ENCODE assay signal across 9 mouse cellular contexts in genomic region chr14:103065294-103066167, GRCm38 (mm10). TPM values are rescaled to one million over a fixed set of nuclear protein-coding genes. Genes with fewer than 3 reads are reported as not detected.
DNase-seq lines count a peak whose midpoint lies in the region; TF ChIP-seq lines count a peak whose summit lies in the region.
"Had no signal": no experiment of that assay in that cellular context is flagged by ENCODE, and none has a peak within 500 bp of the region (broad histone marks: within the 10 kb centered on the region; RNA-seq: fewer than 3 reads in every experiment).

No protein-coding gene starts in this region.

- TF ChIP-seq CTCF in heart, adult 2 months (IDR thresholded peaks at IDR 0.05): peak; percentile 96; the same call in 1 of the 2 replicates

- no peak for TF ChIP-seq POLR2A in heart, adult 2 months (IDR thresholded peaks at IDR 0.05; ENCODE audit: insufficient read depth, low read depth, low read length)

- no peaks in the 10 kb centered on the region for H3K36me3 ChIP-seq in heart, adult 2 months (ENCODE audit: control insufficient read depth, insufficient read depth, low read length)

- H3K27me3 ChIP-seq in heart, adult 2 months (ENCODE audit: control insufficient read depth, insufficient read depth, low read length): no peaks in the 10 kb centered on the region

- no peak overlapping the region for H3K9ac ChIP-seq in heart, adult 2 months (ENCODE audit: low read depth, low read length)

- no peak overlapping the region for H3K4me3 ChIP-seq in heart, adult 2 months

- intact Hi-C loops in heart, adult 2 months (cut with DNase I): loop anchor here (2.0 to 5.0 kb wide), 4 partner anchors 62 to 472 kb away; no protein-coding TSS in a partner anchor

- peaks cover 1% of the 10 kb centered on the region; the same call in 1 of the 2 replicates for H3K4me1 ChIP-seq in heart, adult 2 months (ENCODE audit: control insufficient read depth, insufficient read depth, low read length)

- 10% methylated on average over 10 of the region's 10 CpGs for WGBS in heart, adult 2 months

- no peak overlapping the region for H3K27ac ChIP-seq in heart, adult 2 months

- DNase-seq in CD8-positive naive resting alpha-beta T cell, adult 2 months (ENCODE audit: low read depth in 2 of 2, low spot score in 2 of 2): peak; percentile 73 to 81
- DNase-seq in T-cell, adult 2 months (ENCODE audit: low spot score): peak; percentile 66
- DNase-seq in cerebellum, postnatal 25 days: peak; percentile 89 to 92
- DNase-seq in heart, adult 2 months: peak; percentile 69 to 84
- peak; percentile 89 for DNase-seq in kidney, postnatal 10 days
- DNase-seq in lung, adult 18-20 months: peak; percentile 71 to 78
- peak; percentile 89 for DNase-seq in right cerebral cortex, adult 2 months (ENCODE audit: low spot score in 2 of 2)
- peak; percentile 64 for DNase-seq in urinary bladder, postnatal 25 days (ENCODE audit: low spot score)

- TF ChIP-seq EP300 in heart, adult 2 months (IDR thresholded peaks at IDR 0.05; ENCODE audit: insufficient read depth, low read depth, low read length): 0 out of 2 replicates have a peak, but pooled peaks have one; percentile 15

- H3K79me2 ChIP-seq in heart, adult 2 months (replicated peaks; ENCODE audit: control insufficient read depth, insufficient read depth, low read length): no peaks in the 10 kb centered on the region

RNA-seq across cellular contexts. Expression of gene Cln5, which starts 4.5 kb away (rescaled TPM):
- total RNA-seq in heart, adult 2 months (2021): 10 to 100 TPM; 19.1 to 20.3 TPM
- 12.7 and 23.9 TPM in 2 replicates for polyA plus RNA-seq in heart, adult 2 months (2012; rRNA removed)

RNA-seq across cellular contexts. Expression of gene Acod1, which starts 18.8 kb away (rescaled TPM):
- not detected for total RNA-seq in heart, adult 2 months (2021)
- 0.08 and 0.09 TPM in 2 replicates for polyA plus RNA-seq in heart, adult 2 months (2012; rRNA removed)
- total RNA-seq: left cerebral cortex, adult 8-10 months had no signal

RNA-seq across cellular contexts. Expression of gene Fbxl3, which starts 33.8 kb away (rescaled TPM):
- total RNA-seq in heart, adult 2 months (2021): 10 to 100 TPM; 51.8 to 59.7 TPM
- polyA plus RNA-seq in heart, adult 2 months (2012; rRNA removed): 67.0 and 114 TPM in 2 replicates
